Mouse (Mus musculus) lung, embryonic 16.5 days (tissue): ENCODE results near the gene St6galnac3. TPM values are rescaled to one million over a fixed set of nuclear protein-coding genes. Genes with fewer than 3 reads are reported as not detected.
A peak's percentile ranks its signal among the peaks of the same experiment; 100 is the strongest.

Experiments
- ATAC-seq: fragments of 200-750 bp; cut with Nextera tagmentation; 2 replicates; pipeline ENCODE4 v1.8.0; 2017; ENCODE audit warnings: low read depth, mild to moderate bottlenecking, moderate library complexity
- H3K27ac ChIP-seq: fragments of 300-500 bp; sonication (generic); 2 replicates; pipeline ENCODE4 v1.5.1; 2014; ENCODE audit warnings: mild to moderate bottlenecking, control low read depth, low read length
- H3K27me3 ChIP-seq: fragments of 300-500 bp; sonication (generic); 2 replicates; pipeline ENCODE4 v1.6.1; 2014; ENCODE audit warnings: low read depth, low read length, mixed read lengths; ENCODE audit not compliant: control insufficient read depth, insufficient read depth
- H3K36me3 ChIP-seq: fragments of 300-500 bp; sonication (generic); 2 replicates; pipeline ENCODE4 v1.6.1; 2014; ENCODE audit warnings: low read length; ENCODE audit not compliant: control insufficient read depth, insufficient read depth
- H3K4me1 ChIP-seq: fragments of 300-500 bp; sonication (generic); replicated peaks from 2 replicates; pipeline ENCODE4 v1.6.1; 2014; ENCODE audit warnings: low read length, mixed read lengths; ENCODE audit not compliant: control insufficient read depth, insufficient read depth
- H3K4me2 ChIP-seq: fragments of 300-500 bp; sonication (generic); 2 replicates; pipeline ENCODE4 v1.6.1; 2014; ENCODE audit warnings: low read depth, low read length, control low read depth
- H3K4me3 ChIP-seq: fragments of 300-500 bp; sonication (generic); 2 replicates; pipeline ENCODE4 v1.5.1; 2014; ENCODE audit warnings: mild to moderate bottlenecking, low read length, control low read depth
- H3K9ac ChIP-seq: fragments of 300-500 bp; sonication (generic); 2 replicates; pipeline ENCODE4 v1.6.1; 2014; ENCODE audit warnings: low read length, control low read depth
- H3K9me3 ChIP-seq: fragments of 300-500 bp; sonication (generic); 2 replicates; pipeline ENCODE4 v1.6.1; 2016; ENCODE audit warnings: low read length; ENCODE audit not compliant: control insufficient read depth
- WGBS: fragments of 180-500 bp; shearing (Covaris S2); extraction: QIAGEN DNeasy Blood & Tissue Kit; methylation state at CpG from one replicate; pipeline ENCODE4 v1.1.7; 2014; 5-methylcytosine and 5-hydroxymethylcytosine counted together
- polyA plus RNA-seq: library from polyadenylated mRNA; unstranded; fragments of >200 nt; fragmentation: Nextera tagmentation; extraction: Ambion mirVana; gene quantifications from 2 replicates; pipeline ENCODE4 v1.2.1, GENCODE M21; 2015

The St6galnac3 gene
- polyA plus RNA-seq, 1 experiment from 2014 or later, result 28.4 TPM

GRCm38 (mm10) chr3:153277389-153277999, 447.5 kb downstream of the St6galnac3 start:
- Histone ChIP-seq H3K9ac (no peak overlapping the region), H3K9me3 (no peaks in the 10 kb centered on the region; the same call in 1 of the 2 replicates), H3K4me3 (no peak overlapping the region), H3K4me2 (no peak overlapping the region), H3K36me3 (no peaks in the 10 kb centered on the region), H3K27me3 (no peaks in the 10 kb centered on the region), H3K27ac (no peak overlapping the region), H3K4me1 (peaks cover 5% of the 10 kb centered on the region; the same call in 1 of the 2 replicates)
- 45% methylated on average over 16 of the region's 16 CpGs for WGBS
- 0 out of 2 replicates have a peak, but pooled peaks have one; percentile 23 for ATAC-seq

- WGBS, result 57% methylated on average over 16 of the region's 16 CpGs
- H3K4me2 ChIP-seq, result no peak overlapping the region
- H3K27me3 ChIP-seq, result no peaks in the 10 kb centered on the region
These were observed 448.1 kb downstream of the St6galnac3 start for GRCm38 (mm10) chr3:153276830-153277388.

GRCm38 (mm10) chr3:153276101-153276829, 448.7 kb downstream of the St6galnac3 start:
- Histone ChIP-seq H3K9ac (no peak overlapping the region), H3K9me3 (no peaks in the 10 kb centered on the region; the same call in 1 of the 2 replicates), H3K36me3 (no peaks in the 10 kb centered on the region), H3K4me1 (peaks cover 2% of the 10 kb centered on the region; the same call in 1 of the 2 replicates), H3K4me2 (no peak overlapping the region), H3K27ac (no peak overlapping the region), H3K27me3 (no peaks in the 10 kb centered on the region), H3K4me3 (no peak overlapping the region)
- 78% methylated on average over 8 of the region's 8 CpGs for WGBS
- no peak for ATAC-seq

More at GRCm38 (mm10) chr3:153276830-153277388, 448.1 kb downstream of the St6galnac3 start:
- Histone ChIP-seq H3K9ac (no peak overlapping the region), H3K36me3 (no peaks in the 10 kb centered on the region), H3K4me1 (peaks cover 1% of the 10 kb centered on the region; the same call in 1 of the 2 replicates), H3K4me3 (no peak overlapping the region), H3K27ac (no peak overlapping the region), H3K9me3 (no peaks in the 10 kb centered on the region; the same call in 1 of the 2 replicates)
- no peak for ATAC-seq

- Histone ChIP-seq H3K27me3 (no peaks in the 10 kb centered on the region), H3K4me2 (no peak overlapping the region), H3K4me3 (no peak overlapping the region), H3K27ac (no peak overlapping the region), H3K4me1 (peaks cover 2% of the 10 kb centered on the region; the same call in 1 of the 2 replicates), H3K36me3 (no peaks in the 10 kb centered on the region), H3K9ac (no peak overlapping the region), H3K9me3 (no peaks in the 10 kb centered on the region; the same call in 1 of the 2 replicates)
- WGBS, result 46% methylated on average over 1 of the region's 1 CpGs
- no peak for ATAC-seq
These were observed 452.7 kb downstream of the St6galnac3 start for GRCm38 (mm10) chr3:153272241-153272640.

- Histone ChIP-seq H3K27me3 (no peaks in the 10 kb centered on the region), H3K27ac (no peak overlapping the region), H3K9me3 (no peaks in the 10 kb centered on the region), H3K4me2 (no peak overlapping the region), H3K36me3 (no peaks in the 10 kb centered on the region), H3K9ac (no peak overlapping the region), H3K4me3 (no peak overlapping the region), H3K4me1 (peaks cover 2% of the 10 kb centered on the region; the same call in 1 of the 2 replicates)
- 40% methylated on average over 8 of the region's 8 CpGs for WGBS
- no peak for ATAC-seq
These were observed 457.6 kb downstream of the St6galnac3 start for GRCm38 (mm10) chr3:153267397-153267796.

- Histone ChIP-seq H3K27me3 (no peaks in the 10 kb centered on the region), H3K9ac (no peak overlapping the region), H3K9me3 (no peaks in the 10 kb centered on the region), H3K4me3 (no peak overlapping the region), H3K36me3 (no peaks in the 10 kb centered on the region), H3K4me1 (no peaks in the 10 kb centered on the region), H3K4me2 (no peak overlapping the region), H3K27ac (no peak overlapping the region)
- ATAC-seq, result no peak
- 83% methylated on average over 5 of the region's 5 CpGs for WGBS
These were observed 463.0 kb downstream of the St6galnac3 start for GRCm38 (mm10) chr3:153261985-153262384.

GRCm38 (mm10) chr3:153260225-153260933, 464.6 kb downstream of the St6galnac3 start:
- H3K27me3 ChIP-seq, result no peaks in the 10 kb centered on the region
- 61% methylated on average over 7 of the region's 7 CpGs for WGBS
- H3K4me1 ChIP-seq, result no peaks in the 10 kb centered on the region
- no peak overlapping the region for H3K4me3 ChIP-seq
- no peak overlapping the region for H3K4me2 ChIP-seq
- no peak for ATAC-seq
- H3K9ac ChIP-seq, result no peak overlapping the region
- H3K27ac ChIP-seq, result no peak overlapping the region
- no peaks in the 10 kb centered on the region for H3K36me3 ChIP-seq
- no peaks in the 10 kb centered on the region for H3K9me3 ChIP-seq

- no peaks in the 10 kb centered on the region for H3K9me3 ChIP-seq
- WGBS, result 86% methylated on average over 8 of the region's 8 CpGs
- no peak overlapping the region for H3K4me3 ChIP-seq
These were observed 469.1 kb downstream of the St6galnac3 start for GRCm38 (mm10) chr3:153255910-153256309.

GRCm38 (mm10) chr3:153251653-153252052, 473.3 kb downstream of the St6galnac3 start:
- ATAC-seq, result no peak
- H3K36me3 ChIP-seq, result no peaks in the 10 kb centered on the region
- no peaks in the 10 kb centered on the region for H3K9me3 ChIP-seq
- no peaks in the 10 kb centered on the region for H3K4me1 ChIP-seq
- no peak overlapping the region for H3K4me2 ChIP-seq
- no peak overlapping the region for H3K27ac ChIP-seq
- 92% methylated on average over 3 of the region's 3 CpGs for WGBS
- H3K27me3 ChIP-seq, result no peaks in the 10 kb centered on the region
- no peak overlapping the region for H3K4me3 ChIP-seq
- H3K9ac ChIP-seq, result no peak overlapping the region

More at GRCm38 (mm10) chr3:153255910-153256309, 469.1 kb downstream of the St6galnac3 start:
- no peak overlapping the region for H3K4me2 ChIP-seq
- no peak overlapping the region for H3K27ac ChIP-seq
- ATAC-seq, result no peak
- no peaks in the 10 kb centered on the region for H3K27me3 ChIP-seq
- no peaks in the 10 kb centered on the region for H3K36me3 ChIP-seq
- no peak overlapping the region for H3K9ac ChIP-seq
- no peaks in the 10 kb centered on the region for H3K4me1 ChIP-seq
